Mouse (Mus musculus): ENCODE measurements around the gene Tmem19. TPM values are rescaled to one million over a fixed set of nuclear protein-coding genes. Genes with fewer than 3 reads are reported as not detected.

The Tmem19 gene
- polyA plus RNA-seq, 1 experiment from 2014 or later = 40.5 TPM

GRCm38 (mm10) chr10:115363151-115363550, 850 bp upstream of the Tmem19 start:
- Histone ChIP-seq H3K27ac (replicated peaks) (peak overlapping the region; percentile 98; the same call in 1 of the 2 replicates), H3K4me2 (replicated peaks) (peak overlapping the region; percentile 74), H3K9me3 (no peaks in the 10 kb centered on the region), H3K36me3 (no peaks in the 10 kb centered on the region), H3K9ac (replicated peaks) (no peak overlapping the region), H3K27me3 (no peaks in the 10 kb centered on the region), H3K4me3 (peak overlapping the region; percentile 84; the same call in 1 of the 2 replicates), H3K4me1 (peaks cover 26% of the 10 kb centered on the region)
- 89% methylated on average over 4 of the region's 4 CpGs for WGBS
- no peak for ATAC-seq (replicated peaks)

- Histone ChIP-seq H3K4me1 (peaks cover 26% of the 10 kb centered on the region), H3K4me3 (peak overlapping the region; percentile 84), H3K27me3 (no peaks in the 10 kb centered on the region), H3K4me2 (replicated peaks) (peak overlapping the region; percentile 74), H3K27ac (replicated peaks) (peak overlapping the region; percentile 98), H3K9me3 (no peaks in the 10 kb centered on the region), H3K36me3 (no peaks in the 10 kb centered on the region), H3K9ac (replicated peaks) (peak overlapping the region; percentile 77)
- no peak; the same call in 1 of the 2 replicates for ATAC-seq (replicated peaks)
- 3% methylated on average over 9 of the region's 9 CpGs for WGBS
Observed at GRCm38 (mm10) chr10:115362623-115362964, 293 bp upstream of the Tmem19 start.

- H3K36me3 ChIP-seq = peaks cover 20% of the 10 kb centered on the region
- H3K27me3 ChIP-seq = no peaks in the 10 kb centered on the region
- ATAC-seq (replicated peaks) = no peak
- no peak overlapping the region for H3K27ac ChIP-seq (replicated peaks)
- H3K9ac ChIP-seq (replicated peaks) = no peak overlapping the region
- H3K4me1 ChIP-seq = peaks cover 28% of the 10 kb centered on the region
- H3K4me2 ChIP-seq (replicated peaks) = no peak overlapping the region
- 93% methylated on average over 7 of the region's 7 CpGs for WGBS
- H3K9me3 ChIP-seq = no peaks in the 10 kb centered on the region
- H3K4me3 ChIP-seq = no peak overlapping the region
Observed at GRCm38 (mm10) chr10:115359066-115359465, 3.2 kb downstream of the Tmem19 start.

GRCm38 (mm10) chr10:115358216-115358919, 3.9 kb downstream of the Tmem19 start:
- peaks cover 28% of the 10 kb centered on the region for H3K4me1 ChIP-seq

GRCm38 (mm10) chr10:115356106-115356505, 6.2 kb downstream of the Tmem19 start:
- peaks cover 14% of the 10 kb centered on the region for H3K4me1 ChIP-seq
- H3K4me2 ChIP-seq (replicated peaks) = no peak overlapping the region
- no peak for ATAC-seq (replicated peaks)
- no peaks in the 10 kb centered on the region for H3K27me3 ChIP-seq
- WGBS = 90% methylated on average over 6 of the region's 7 CpGs
- no peak overlapping the region for H3K27ac ChIP-seq (replicated peaks)
- no peak overlapping the region for H3K9ac ChIP-seq (replicated peaks)
- no peak overlapping the region for H3K4me3 ChIP-seq
- H3K36me3 ChIP-seq = peaks cover 20% of the 10 kb centered on the region
- H3K9me3 ChIP-seq = no peaks in the 10 kb centered on the region

More at GRCm38 (mm10) chr10:115358216-115358919, 3.9 kb downstream of the Tmem19 start:
- H3K4me3 ChIP-seq = no peak overlapping the region
- peaks cover 20% of the 10 kb centered on the region for H3K36me3 ChIP-seq
- no peaks in the 10 kb centered on the region for H3K27me3 ChIP-seq
- 94% methylated on average over 17 of the region's 17 CpGs for WGBS
- no peak for ATAC-seq (replicated peaks)
- no peak overlapping the region for H3K9ac ChIP-seq (replicated peaks)
- H3K4me2 ChIP-seq (replicated peaks) = no peak overlapping the region
- H3K9me3 ChIP-seq = no peaks in the 10 kb centered on the region
- H3K27ac ChIP-seq (replicated peaks) = no peak overlapping the region

GRCm38 (mm10) chr10:115355016-115355415, 7.3 kb downstream of the Tmem19 start:
- no peak overlapping the region for H3K4me3 ChIP-seq
- no peak overlapping the region for H3K27ac ChIP-seq (replicated peaks)
- H3K4me2 ChIP-seq (replicated peaks) = no peak overlapping the region
- ATAC-seq (replicated peaks) = no peak
- peaks cover 20% of the 10 kb centered on the region for H3K36me3 ChIP-seq
- no peaks in the 10 kb centered on the region for H3K27me3 ChIP-seq
- H3K9me3 ChIP-seq = no peaks in the 10 kb centered on the region
- no peak overlapping the region for H3K9ac ChIP-seq (replicated peaks)
- 0 out of 2 replicates have a peak, but pooled peaks cover 4% of the 10 kb centered on the region for H3K4me1 ChIP-seq
- WGBS = 93% methylated on average over 6 of the region's 6 CpGs

GRCm38 (mm10) chr10:115354553-115354952, 7.7 kb downstream of the Tmem19 start:
- no peak for ATAC-seq (replicated peaks)
- Histone ChIP-seq H3K27me3 (no peaks in the 10 kb centered on the region), H3K4me3 (no peak overlapping the region), H3K9ac (replicated peaks) (no peak overlapping the region), H3K4me2 (replicated peaks) (no peak overlapping the region), H3K27ac (replicated peaks) (no peak overlapping the region), H3K4me1 (0 out of 2 replicates have a peak, but pooled peaks cover 2% of the 10 kb centered on the region), H3K36me3 (peaks cover 20% of the 10 kb centered on the region), H3K9me3 (no peaks in the 10 kb centered on the region)
- WGBS = 47% methylated on average over 6 of the region's 6 CpGs

GRCm38 (mm10) chr10:115350810-115351397, 11.4 kb downstream of the Tmem19 start:
- Histone ChIP-seq H3K4me1 (0 out of 2 replicates have a peak, but pooled peaks cover 2% of the 10 kb centered on the region), H3K4me3 (no peak overlapping the region), H3K9me3 (no peaks in the 10 kb centered on the region), H3K27ac (replicated peaks) (no peak overlapping the region), H3K27me3 (no peaks in the 10 kb centered on the region), H3K4me2 (replicated peaks) (no peak overlapping the region), H3K36me3 (peaks cover 9% of the 10 kb centered on the region; the same call in 1 of the 2 replicates), H3K9ac (replicated peaks) (no peak overlapping the region)
- no peak for ATAC-seq (replicated peaks)
- WGBS = 86% methylated on average over 2 of the region's 2 CpGs

- Histone ChIP-seq H3K27me3 (no peaks in the 10 kb centered on the region), H3K4me3 (no peak overlapping the region), H3K36me3 (peaks cover 9% of the 10 kb centered on the region; the same call in 1 of the 2 replicates), H3K27ac (replicated peaks) (0 out of 2 replicates have a peak overlapping the region, but pooled peaks have one; percentile 15), H3K9ac (replicated peaks) (no peak overlapping the region), H3K4me1 (0 out of 2 replicates have a peak, but pooled peaks cover 1% of the 10 kb centered on the region), H3K9me3 (no peaks in the 10 kb centered on the region), H3K4me2 (replicated peaks) (no peak overlapping the region)
- WGBS = 75% methylated on average over 7 of the region's 7 CpGs
- ATAC-seq (replicated peaks) = 0 out of 2 replicates have a peak, but pooled peaks have one; percentile 19
Observed at GRCm38 (mm10) chr10:115349509-115349908, 12.8 kb downstream of the Tmem19 start.

- Histone ChIP-seq H3K36me3 (peaks cover 9% of the 10 kb centered on the region; the same call in 1 of the 2 replicates), H3K9me3 (no peaks in the 10 kb centered on the region), H3K4me2 (replicated peaks) (no peak overlapping the region), H3K27me3 (no peaks in the 10 kb centered on the region), H3K4me1 (no peaks in the 10 kb centered on the region), H3K9ac (replicated peaks) (no peak overlapping the region), H3K4me3 (no peak overlapping the region), H3K27ac (replicated peaks) (0 out of 2 replicates have a peak overlapping the region, but pooled peaks have one; percentile 15)
- WGBS = 58% methylated on average over 10 of the region's 10 CpGs
- peak; percentile 84 for ATAC-seq (replicated peaks)
Observed at GRCm38 (mm10) chr10:115349029-115349428, 13.3 kb downstream of the Tmem19 start.

GRCm38 (mm10) chr10:115348131-115348530, 14.2 kb downstream of the Tmem19 start:
- 87% methylated on average over 6 of the region's 6 CpGs for WGBS
- H3K27me3 ChIP-seq = no peaks in the 10 kb centered on the region
- no peak overlapping the region for H3K4me3 ChIP-seq
- peaks cover 11% of the 10 kb centered on the region; the same call in 1 of the 2 replicates for H3K36me3 ChIP-seq
- no peak overlapping the region for H3K9ac ChIP-seq (replicated peaks)
- H3K9me3 ChIP-seq = no peaks in the 10 kb centered on the region
- H3K4me2 ChIP-seq (replicated peaks) = no peak overlapping the region
- ATAC-seq (replicated peaks) = no peak
- no peaks in the 10 kb centered on the region for H3K4me1 ChIP-seq
- no peak overlapping the region for H3K27ac ChIP-seq (replicated peaks)

GRCm38 (mm10) chr10:115346444-115346843, 15.9 kb downstream of the Tmem19 start:
- Histone ChIP-seq H3K4me3 (no peak overlapping the region), H3K27me3 (no peaks in the 10 kb centered on the region), H3K9me3 (no peaks in the 10 kb centered on the region), H3K4me2 (replicated peaks) (no peak overlapping the region), H3K4me1 (no peaks in the 10 kb centered on the region), H3K27ac (replicated peaks) (no peak overlapping the region), H3K9ac (replicated peaks) (no peak overlapping the region), H3K36me3 (peaks cover 23% of the 10 kb centered on the region)
- no peak for ATAC-seq (replicated peaks)

All from forebrain, embryonic 15.5 days (tissue).